ENCODE assay signal across 11 mouse cellular contexts in genomic region chr3:144606449-144606848, GRCm38 (mm10). TPM values are rescaled to one million over a fixed set of nuclear protein-coding genes. Genes with fewer than 3 reads are reported as not detected.
DNase-seq lines count a peak whose midpoint lies in the region; ATAC-seq and TF ChIP-seq lines count a peak whose summit lies in the region.
"Had no signal": no experiment of that assay in that cellular context is flagged by ENCODE, and none has a peak within 500 bp of the region (broad histone marks: within the 10 kb centered on the region; RNA-seq: fewer than 3 reads in every experiment).

No protein-coding gene starts in this region.

- H3K9me3 ChIP-seq in hindbrain, postnatal 0 days (ENCODE audit: low read length): no peaks in the 10 kb centered on the region
- H3K9me3 ChIP-seq in hindbrain, embryonic 10.5 days: no peaks in the 10 kb centered on the region
- H3K9me3 ChIP-seq: kidney, embryonic 15.5 days; midbrain, embryonic 15.5 days had no signal

- no peaks in the 10 kb centered on the region for H3K36me3 ChIP-seq in hindbrain, postnatal 0 days (ENCODE audit: insufficient read depth, low read length)
- peaks cover 3% of the 10 kb centered on the region; the same call in 1 of the 2 replicates for H3K36me3 ChIP-seq in hindbrain, embryonic 10.5 days
- H3K36me3 ChIP-seq: midbrain, embryonic 15.5 days had no signal

- TF ChIP-seq CTCF in hindbrain, postnatal 0 days (IDR thresholded peaks at IDR 0.05; ENCODE audit: low read depth): peak; percentile 32

- WGBS in hindbrain, postnatal 0 days: 77% methylated on average over 4 of the region's 4 CpGs
- 74% methylated on average over 4 of the region's 4 CpGs for WGBS in hindbrain, embryonic 10.5 days

- no peak for DNase-seq in hindbrain, postnatal 0 days (ENCODE audit: low spot score)
- no peak for DNase-seq in hindbrain, embryonic 10.5 days (ENCODE audit: low spot score)
- DNase-seq in thymus, postnatal 4 days: peak; percentile 35
- no peak for DNase-seq in thymus, postnatal 0 days (ENCODE audit: low spot score)
- DNase-seq in embryo, embryonic 9.5 days (ENCODE audit: extremely low spot score): no peak
- no peak for DNase-seq in kidney, adult 18-20 months
- DNase-seq in cerebellum, adult 8-10 months: no peak
- DNase-seq: adrenal gland, postnatal 36 days had no signal

- no peak for ATAC-seq in hindbrain, postnatal 0 days
- peak; percentile 65 for ATAC-seq in erythroid progenitor cell, adult 5-6 weeks (replicated peaks; ENCODE audit: low FRiP score, poor library complexity, severe bottlenecking)
- ATAC-seq: midbrain, embryonic 15.5 days had no signal

- no peaks in the 10 kb centered on the region for H3K27me3 ChIP-seq in hindbrain, postnatal 0 days (ENCODE audit: insufficient read depth, low read length)
- no peaks in the 10 kb centered on the region for H3K27me3 ChIP-seq in hindbrain, embryonic 10.5 days (ENCODE audit: insufficient read depth, poor library complexity, severe bottlenecking)
- H3K27me3 ChIP-seq: kidney, embryonic 15.5 days; midbrain, embryonic 15.5 days had no signal

- H3K27ac ChIP-seq in hindbrain, postnatal 0 days: no peak overlapping the region
- no peak overlapping the region for H3K27ac ChIP-seq in hindbrain, embryonic 10.5 days
- H3K27ac ChIP-seq: kidney, embryonic 15.5 days; midbrain, embryonic 15.5 days had no signal

- no peak overlapping the region for H3K9ac ChIP-seq in hindbrain, postnatal 0 days (replicated peaks; ENCODE audit: low read length)
- H3K9ac ChIP-seq: kidney, embryonic 15.5 days; midbrain, embryonic 15.5 days had no signal

- H3K4me1 ChIP-seq in hindbrain, postnatal 0 days (ENCODE audit: insufficient read depth, low read length): peaks cover 5% of the 10 kb centered on the region; the same call in 1 of the 2 replicates
- peaks cover 10% of the 10 kb centered on the region; the same call in 1 of the 2 replicates for H3K4me1 ChIP-seq in hindbrain, embryonic 10.5 days (replicated peaks)

- H3K4me3 ChIP-seq in hindbrain, postnatal 0 days (ENCODE audit: low read length): no peak overlapping the region
- no peak overlapping the region for H3K4me3 ChIP-seq in hindbrain, embryonic 10.5 days
- H3K4me3 ChIP-seq: kidney, embryonic 15.5 days; midbrain, embryonic 15.5 days had no signal

- no peak overlapping the region for H3K4me2 ChIP-seq in hindbrain, postnatal 0 days (ENCODE audit: low read depth, low read length)
- H3K4me2 ChIP-seq: kidney, embryonic 15.5 days; midbrain, embryonic 15.5 days had no signal

RNA-seq across cellular contexts. Expression of gene Selenof, which starts 36.3 kb away (rescaled TPM):
- 210 and 211 TPM in 2 replicates for total RNA-seq in hindbrain, postnatal 0 days (2014; rRNA removed)
- 686 and 693 TPM in 2 replicates for polyA plus RNA-seq in hindbrain, postnatal 0 days (2015; fragmentation: Nextera tagmentation; extraction: Ambion mirVana)
- 484 and 487 TPM in 2 replicates for polyA plus RNA-seq in hindbrain, embryonic 10.5 days (2016; fragmentation: Nextera tagmentation; extraction: Ambion mirVana)
- polyA plus RNA-seq in thymus, postnatal 0 days (2015; fragmentation: Nextera tagmentation; extraction: Ambion mirVana): 519 and 548 TPM in 2 replicates
- total RNA-seq in erythroid progenitor cell, adult 5-6 weeks (2015; ENCODE audit: low replicate concordance): 253 and 262 TPM in 2 replicates
- total RNA-seq in erythroid progenitor cell, adult 5-6 weeks (2017; ENCODE audit: low replicate concordance): 206 and 298 TPM in 2 replicates

RNA-seq across cellular contexts. Expression of gene Hs2st1, which starts 36.5 kb away (rescaled TPM):
- 38.8 and 39.2 TPM in 2 replicates for total RNA-seq in hindbrain, postnatal 0 days (2014; rRNA removed)
- polyA plus RNA-seq in hindbrain, postnatal 0 days (2015; fragmentation: Nextera tagmentation; extraction: Ambion mirVana): 11.0 and 11.1 TPM in 2 replicates
- 12.6 and 13.3 TPM in 2 replicates for polyA plus RNA-seq in hindbrain, embryonic 10.5 days (2016; fragmentation: Nextera tagmentation; extraction: Ambion mirVana)
- 7.6 and 10.8 TPM in 2 replicates for polyA plus RNA-seq in thymus, postnatal 0 days (2015; fragmentation: Nextera tagmentation; extraction: Ambion mirVana)
- total RNA-seq in erythroid progenitor cell, adult 5-6 weeks (2015; ENCODE audit: low replicate concordance): 7.5 and 10.5 TPM in 2 replicates
- 13.1 and 13.2 TPM in 2 replicates for total RNA-seq in erythroid progenitor cell, adult 5-6 weeks (2017; ENCODE audit: low replicate concordance)
